Mouse (Mus musculus) lung, adult 18-20 months (tissue): ENCODE data around the gene Tcte2.
A peak's percentile ranks its signal among the peaks of the same experiment; 100 is the strongest.
"Not testable (repeated sequence)": the region's sequence is repeated elsewhere in the genome, so short reads cannot be mapped to it uniquely, and the experiment has no call there.

Experiments used
- DNase-seq, 2 experiments: peaks; one replicate each; pipeline ENCODE4 v3.0.0; 2022; ENCODE audit warnings: mixed read lengths in 2 of 2

Tcte2 gene

DNA sequence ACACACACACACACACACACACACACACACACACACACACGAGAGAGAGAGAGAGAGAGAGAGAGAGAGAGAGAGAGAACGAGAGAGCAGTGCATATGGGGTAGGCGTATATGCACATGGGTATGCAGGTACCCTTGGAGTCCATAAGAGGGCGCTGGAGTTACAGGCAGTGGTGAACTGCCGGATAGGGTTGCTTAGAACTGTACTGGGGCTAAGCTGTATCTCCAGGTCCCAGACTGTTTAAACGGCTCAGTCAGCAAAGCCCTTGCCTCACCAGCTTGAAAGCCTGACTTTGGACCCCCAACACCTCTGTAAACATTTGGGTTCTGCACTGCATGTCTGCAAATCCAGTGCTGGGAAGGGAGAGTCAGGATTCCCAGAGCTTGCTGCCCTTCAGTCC is 79.9 kb downstream of the Tcte2 start:
- DNase-seq, result no peak

DNA sequence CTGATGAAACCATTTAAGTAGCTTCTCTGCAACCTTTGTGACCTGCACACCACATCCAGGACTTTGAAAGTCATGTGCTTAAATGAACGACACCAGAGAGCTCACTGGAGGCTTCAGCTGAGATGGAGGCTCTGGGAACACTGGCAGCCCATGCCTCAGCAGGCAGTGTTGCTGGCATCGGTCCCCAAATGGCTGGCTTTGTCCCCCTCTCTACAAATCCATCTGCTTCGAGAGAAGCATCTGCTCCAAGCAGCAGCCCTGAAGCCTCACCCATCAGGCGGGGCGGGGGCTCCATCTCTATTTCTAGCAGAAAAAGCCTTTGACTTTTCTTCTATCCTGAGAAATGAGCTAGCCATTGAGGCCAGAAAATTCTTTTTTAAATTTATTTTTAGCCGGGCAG is 80.5 kb downstream of the Tcte2 start:
- no peak for DNase-seq

DNA sequence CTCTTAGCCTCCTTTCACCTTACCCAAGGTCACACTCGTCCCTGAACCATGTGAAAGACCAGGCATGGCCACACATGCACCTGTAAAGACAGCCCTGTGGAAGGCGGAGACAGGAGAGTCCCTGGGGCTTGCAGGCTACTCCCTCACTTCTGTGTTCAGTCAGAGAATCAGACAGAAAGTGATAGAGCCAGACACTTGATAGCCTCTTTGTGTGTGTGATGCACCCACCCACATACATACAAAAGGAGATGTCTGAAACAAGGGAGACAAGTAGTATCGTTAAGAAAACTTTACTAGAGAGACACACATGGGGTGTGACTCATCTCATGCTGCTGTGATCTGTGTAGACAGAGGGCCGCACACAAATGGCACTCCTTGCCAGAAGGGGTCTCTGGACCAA is 81.3 kb downstream of the Tcte2 start:
- DNase-seq, result no peak

DNA sequence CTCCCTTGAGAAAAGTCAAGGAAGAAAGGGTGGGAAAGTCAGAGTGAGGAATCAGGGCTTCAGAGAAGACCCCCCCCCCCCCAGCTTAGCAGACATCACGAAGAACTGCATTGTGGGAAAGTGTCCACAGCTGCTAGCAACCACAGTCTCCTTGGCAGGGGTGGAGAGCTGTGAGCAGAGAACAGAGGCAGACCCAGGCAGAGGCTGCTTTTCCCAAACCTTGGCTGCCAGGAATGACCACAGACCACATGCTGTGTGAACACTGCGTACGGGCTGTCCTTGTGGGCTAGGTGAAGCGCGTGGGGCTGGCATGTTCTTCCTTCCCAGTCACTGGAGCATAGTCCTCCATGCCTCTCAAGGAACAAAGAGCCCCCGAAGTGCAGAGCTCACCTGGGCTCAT is 81.9 kb downstream of the Tcte2 start:
- DNase-seq, result no peak

DNA sequence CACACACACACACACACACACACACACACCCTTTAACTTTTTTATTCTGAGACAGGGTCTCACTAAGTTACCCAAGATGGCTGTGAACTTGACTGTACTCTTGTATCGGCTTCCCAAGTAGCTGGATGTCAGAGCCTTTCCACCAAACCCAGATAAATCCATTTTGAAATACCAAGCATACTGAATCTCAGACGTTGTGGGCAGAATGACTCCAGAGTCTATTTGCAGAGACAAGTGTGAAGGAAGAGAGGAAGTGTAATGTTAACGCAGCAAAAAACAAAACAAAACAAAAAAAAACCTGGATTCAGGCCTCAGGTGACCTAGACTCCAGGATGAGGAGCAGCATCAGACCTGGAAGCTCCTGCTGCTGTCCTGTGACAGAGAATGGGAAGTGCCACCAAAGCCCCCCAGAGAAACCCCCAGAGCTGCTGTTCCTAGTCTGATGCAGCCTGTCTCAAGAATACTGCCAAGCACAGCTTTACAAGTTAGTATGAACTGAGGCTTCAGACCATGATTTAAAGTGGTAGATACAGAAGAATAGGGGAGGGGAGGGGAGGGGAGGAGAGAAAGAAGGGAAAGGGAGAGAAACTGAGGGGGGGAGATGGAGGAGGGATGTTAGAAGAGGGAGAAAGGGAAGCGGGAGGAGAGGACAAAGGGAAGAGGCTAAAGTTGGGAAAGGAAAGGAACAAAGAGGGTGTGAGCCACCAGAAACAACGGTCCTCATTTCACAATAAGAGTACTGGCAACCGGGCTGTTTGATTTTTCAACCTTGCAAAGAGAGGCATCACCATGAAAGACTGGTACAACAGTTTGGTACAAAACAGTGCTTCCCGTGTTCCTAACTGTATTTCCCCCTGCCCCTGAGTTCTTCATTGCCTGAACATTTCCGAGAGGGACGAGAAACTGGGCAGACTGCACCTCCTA is 84.1 kb downstream of the Tcte2 start:
- DNase-seq, result no peak

DNA sequence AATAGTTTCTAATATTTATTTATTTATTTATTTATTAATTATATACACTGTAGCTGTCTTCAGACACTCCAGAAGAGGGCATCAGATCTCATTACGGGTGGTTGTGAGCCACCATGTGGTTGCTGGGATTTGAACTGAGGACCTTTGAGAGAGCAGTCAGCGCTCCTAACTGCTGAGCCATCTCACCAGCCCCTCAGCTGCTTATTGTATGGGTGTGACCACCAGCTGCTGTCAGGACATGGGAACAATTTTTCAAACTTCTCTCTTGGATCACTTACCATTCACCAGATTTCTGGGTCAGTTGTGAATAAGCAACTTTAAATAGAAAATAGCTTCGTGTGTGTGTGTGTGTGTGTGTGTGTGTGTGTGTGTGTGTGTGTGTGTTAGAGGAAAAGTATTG is 85.5 kb downstream of the Tcte2 start:
- not testable (repeated sequence) for DNase-seq

DNA sequence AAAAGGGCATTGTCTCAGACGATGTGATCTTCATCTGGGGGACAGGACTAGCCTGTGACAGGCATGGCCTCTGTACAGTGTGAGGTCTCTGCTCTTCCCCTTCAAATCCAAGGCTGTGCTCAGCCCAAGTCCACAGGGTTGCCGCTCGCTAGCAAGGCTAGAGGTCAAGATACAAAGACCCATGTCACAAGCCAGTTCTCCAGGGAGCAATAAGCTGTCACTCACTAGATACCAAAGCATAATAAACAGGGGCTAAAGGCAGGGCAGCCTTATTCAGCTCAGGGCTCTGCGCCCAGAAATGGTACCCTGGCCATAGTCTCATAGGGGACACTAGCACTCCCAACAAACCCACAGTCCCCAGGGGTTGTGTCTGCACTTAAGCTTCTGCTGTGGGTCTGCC is 86.0 kb downstream of the Tcte2 start:
- no peak for DNase-seq

DNA sequence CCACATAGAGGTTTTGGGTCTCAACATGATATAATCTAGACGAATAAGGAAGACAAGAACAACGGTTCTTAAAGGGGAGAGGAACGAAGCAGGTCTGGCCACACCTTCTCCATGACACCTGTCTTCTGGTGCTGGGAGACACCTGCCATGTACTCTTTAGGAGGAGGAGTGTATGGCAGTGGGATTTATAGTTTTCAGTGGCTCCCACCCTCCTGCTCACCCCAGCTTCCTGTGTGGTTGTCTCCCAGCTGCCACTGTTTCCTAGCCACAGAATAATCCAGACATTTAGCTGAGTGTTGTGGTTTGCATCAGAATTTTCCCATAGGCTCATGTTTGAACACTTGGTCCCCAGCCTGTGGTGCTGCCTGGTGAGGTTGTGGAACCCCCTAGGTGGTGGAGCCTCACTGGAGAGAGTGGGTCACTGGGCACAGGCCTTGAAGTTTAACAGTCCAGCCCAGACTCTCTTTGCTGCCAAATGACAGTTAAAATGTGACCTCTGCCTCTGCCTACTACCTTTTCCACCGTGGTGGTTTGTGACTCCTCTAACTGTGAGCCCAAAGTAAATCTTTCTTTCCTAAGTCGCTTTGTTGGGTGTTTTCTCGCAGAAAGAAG is 86.8 kb downstream of the Tcte2 start:
- DNase-seq, result no peak

DNA sequence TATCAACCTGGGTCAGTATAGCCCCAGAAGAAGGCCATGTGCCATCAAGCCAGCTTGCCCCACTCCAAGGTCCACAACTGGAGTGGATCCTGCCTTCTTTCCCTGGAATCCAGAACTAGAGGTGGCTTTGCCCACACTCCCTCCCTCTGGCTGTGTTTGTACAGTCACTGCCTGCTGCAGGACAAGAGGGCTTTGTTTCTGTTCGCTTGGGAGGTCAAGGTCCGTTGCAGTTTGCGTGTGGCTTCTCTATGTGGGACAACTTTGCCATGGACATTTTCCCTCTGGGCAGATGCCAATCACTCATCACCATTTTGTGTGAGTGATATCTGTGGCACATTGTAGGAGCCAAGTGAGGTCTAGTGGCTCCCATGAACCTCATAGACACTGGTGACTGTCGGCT is 89.9 kb downstream of the Tcte2 start:
- no peak for DNase-seq

DNA sequence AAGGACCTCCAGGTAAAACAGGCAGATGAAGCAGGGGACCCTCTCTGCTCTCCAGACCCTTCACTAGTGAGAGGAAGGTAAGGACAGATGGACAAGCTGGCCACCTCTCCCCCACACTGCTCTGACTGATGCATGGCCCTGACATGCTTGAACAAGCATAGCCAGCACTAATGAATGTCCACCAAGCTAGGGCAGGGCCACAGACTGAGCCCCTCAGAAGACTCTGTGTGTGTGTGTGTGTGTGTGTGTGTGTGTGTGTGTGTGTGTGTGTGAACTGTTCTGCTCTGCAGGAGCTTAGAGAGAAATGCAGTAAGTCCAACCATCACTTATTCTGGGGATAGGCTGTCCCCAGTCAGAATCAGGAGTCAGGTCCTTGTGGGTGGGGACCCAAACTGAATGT is 91.4 kb downstream of the Tcte2 start:
- DNase-seq, result no peak

DNA sequence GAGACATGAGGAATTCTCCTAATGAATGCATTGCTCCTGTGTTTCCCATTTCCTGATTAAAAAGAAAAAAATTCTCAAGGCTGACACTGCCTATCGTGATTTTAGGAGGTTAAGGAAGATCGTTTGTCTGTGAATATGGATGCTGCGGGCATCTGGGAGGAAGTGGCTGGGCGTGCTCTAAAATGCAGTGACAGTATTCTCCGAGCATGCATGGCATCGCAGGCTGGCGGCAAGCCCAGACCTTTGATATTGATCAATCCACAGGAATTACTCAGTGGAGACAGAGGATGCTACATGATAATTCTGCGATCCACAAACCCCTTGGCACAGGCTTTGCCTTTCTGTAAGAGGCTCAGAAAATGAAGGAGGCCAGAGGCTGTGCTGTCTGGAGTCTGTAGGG is 92.4 kb downstream of the Tcte2 start:
- peak; percentile 76 to 83 for DNase-seq

DNA sequence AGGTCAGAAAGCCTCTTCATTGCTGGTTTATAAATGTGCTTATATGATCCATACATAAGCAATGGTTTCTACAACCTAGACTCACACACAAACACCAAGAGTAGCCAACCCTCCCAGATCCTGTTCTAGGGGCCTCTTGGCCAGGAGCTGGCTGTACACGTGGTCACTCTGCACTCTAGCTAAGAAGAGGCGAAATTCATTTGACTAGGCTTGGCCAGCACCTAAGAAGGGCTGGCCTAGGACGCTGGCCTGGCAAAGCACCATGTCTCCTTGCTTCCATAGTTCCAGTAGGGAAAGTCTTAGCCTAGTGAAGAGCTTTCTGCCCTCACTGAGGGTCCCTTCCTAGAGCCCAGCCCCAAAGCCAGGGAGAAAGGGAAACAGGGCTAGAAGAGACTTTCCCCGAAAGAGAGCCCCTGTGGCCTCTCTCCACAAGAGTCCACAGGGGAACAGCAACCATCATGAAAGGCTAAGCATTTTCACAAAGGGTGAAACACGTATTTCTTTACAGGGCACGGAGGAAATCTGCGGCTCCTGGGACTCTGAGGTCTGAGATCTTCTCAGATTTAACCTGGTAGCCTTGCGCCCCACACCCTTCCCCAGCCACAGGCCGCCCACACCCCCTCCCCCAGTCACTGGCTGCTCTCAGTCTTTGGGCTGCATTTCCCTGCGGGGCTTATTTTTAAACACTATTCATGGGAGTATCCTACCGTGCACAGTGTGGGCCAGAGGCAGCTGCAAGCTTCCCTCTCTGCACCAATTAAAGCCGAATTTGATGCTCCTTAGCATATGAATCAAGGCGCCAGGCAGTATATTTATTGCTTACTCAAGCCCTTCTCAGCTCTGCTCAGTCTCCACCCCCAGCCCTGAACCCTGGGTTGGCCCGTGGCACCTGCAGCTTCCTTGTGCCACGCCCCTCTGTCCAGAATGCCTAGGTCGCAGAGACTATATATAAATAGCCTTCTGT is 93.3 kb downstream of the Tcte2 start:
- peak; percentile 46 to 51 for DNase-seq

DNA sequence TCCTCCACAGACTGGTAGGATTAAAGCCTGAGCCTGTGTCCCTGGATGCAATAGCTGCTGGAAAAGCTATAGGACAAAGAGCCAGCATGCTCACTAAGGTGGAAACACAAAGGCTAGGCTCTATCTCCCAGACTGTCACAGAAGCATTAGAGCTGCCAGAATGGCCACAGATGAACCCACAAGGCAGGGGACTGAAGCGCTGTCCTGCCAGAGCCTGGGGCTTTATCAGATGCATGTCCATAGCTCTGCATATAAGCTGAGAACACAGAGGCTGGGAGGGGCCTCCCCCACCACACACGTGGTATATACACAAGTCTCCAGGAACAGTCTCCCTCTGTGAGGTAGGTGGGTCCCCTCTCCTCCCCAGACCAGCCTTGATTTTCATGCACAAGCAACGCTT is 94.6 kb downstream of the Tcte2 start:
- no peak for DNase-seq

DNA sequence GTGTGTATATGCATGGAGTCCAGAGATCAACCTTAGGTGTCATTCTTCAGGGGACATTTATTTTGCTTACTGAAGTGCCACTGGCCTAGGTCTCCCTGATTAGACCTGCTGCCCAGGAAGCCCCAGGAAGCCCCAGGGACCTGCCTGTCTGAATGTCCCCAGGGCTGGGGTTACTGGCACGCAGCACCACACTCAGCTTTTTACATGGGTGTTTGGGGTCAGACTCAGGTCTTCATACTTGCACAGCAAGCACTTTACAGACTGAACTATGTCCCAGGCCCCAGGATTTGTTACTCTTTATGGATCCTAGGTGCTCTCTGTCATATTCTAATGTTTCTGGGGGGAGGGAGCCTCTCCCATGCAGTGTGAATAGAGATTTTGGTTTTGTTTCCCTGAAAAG is 95.9 kb downstream of the Tcte2 start:
- DNase-seq, result no peak

DNA sequence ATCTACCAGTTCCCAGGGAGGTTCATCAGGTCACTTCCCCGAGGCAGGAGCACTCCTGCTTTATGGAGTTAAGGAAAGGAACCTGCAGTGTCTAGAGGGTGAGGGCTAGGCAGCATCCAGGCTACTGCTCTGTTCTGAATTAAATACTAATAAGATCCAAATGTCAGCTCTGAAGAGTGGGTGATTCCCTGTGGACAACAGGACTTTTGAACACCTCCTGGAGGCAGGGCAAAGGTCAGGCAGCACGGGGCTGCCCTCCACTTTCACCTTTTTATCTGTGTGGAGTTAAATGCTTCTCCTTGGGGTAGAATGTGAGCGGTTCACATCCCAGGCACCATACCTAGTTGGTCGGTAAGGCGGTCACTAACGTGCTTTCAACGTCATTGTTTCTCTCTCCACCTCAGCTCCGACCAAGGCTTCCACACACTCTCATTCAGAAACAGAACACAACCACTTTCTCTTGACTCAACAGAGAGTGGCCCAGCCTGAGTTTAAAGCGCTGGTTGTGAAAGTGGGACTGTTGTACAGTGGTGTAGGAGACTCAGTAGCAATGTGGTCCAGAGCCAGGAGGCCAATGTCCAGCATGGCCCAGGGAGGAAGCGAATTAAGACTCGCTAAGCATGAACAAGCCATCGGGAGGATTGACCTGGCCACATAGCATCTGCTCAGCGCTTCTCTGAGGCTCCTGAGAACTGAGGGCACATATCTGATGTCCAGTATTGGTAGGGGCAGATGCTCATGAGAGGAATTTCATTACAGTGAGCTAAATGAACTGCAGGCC is 98.0 kb downstream of the Tcte2 start:
- no peak for DNase-seq
